Mouse (Mus musculus): ENCODE results near the gene Nob1.
A peak's percentile ranks its signal among the peaks of the same experiment; 100 is the strongest.

Gene Nob1

DNA sequence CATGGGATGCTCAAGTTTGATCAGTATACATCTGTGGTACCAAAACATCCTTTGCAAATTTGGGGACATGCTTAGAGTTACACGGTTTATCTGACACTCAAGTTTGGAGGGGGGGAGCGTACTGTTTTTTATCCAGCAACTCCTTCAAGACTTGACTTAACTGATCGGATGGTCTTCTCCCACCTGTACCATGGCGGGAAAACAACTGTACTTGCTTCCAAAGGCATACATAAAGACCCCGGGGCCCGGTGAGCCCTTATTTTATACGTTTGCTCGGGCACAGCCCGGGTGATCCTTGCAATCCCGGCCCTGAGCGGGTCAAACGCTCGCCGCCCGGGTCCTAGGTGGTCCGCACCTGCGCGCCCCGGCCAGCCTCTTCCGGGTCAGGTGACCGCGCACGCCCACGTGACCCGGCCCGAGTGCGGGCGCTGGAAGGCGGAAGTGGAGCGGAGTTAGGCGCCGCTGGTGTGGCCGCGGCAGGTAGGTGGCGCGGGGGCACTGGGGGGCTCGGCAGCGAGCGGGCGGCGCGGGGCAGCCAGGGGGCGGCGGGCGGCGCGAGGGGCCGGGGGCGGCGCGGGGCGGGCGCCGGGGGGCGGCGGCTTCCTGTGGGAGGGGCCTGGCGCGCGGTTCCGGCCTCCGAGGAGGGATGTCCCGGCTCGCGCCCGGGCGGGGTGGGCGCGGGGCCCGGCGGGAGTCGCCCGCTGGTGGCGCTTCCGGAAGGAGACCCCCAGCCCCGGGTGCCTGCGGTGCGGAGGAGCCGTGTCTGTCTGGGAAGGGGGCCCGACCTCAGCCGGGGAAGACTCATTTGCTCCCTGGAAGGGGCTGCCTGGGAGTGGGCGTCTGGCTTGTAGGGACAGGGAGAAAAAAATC, 11.3 kb upstream of the Nob1 start, which contains the start of gene Wwp2:
Gene Wwp2, plus strand, starts transcription at position 404 of the 870 bp plus-strand sequence.
- peak; percentile 80 for DNase-seq (ENCODE audit: low read depth, low spot score)

DNA sequence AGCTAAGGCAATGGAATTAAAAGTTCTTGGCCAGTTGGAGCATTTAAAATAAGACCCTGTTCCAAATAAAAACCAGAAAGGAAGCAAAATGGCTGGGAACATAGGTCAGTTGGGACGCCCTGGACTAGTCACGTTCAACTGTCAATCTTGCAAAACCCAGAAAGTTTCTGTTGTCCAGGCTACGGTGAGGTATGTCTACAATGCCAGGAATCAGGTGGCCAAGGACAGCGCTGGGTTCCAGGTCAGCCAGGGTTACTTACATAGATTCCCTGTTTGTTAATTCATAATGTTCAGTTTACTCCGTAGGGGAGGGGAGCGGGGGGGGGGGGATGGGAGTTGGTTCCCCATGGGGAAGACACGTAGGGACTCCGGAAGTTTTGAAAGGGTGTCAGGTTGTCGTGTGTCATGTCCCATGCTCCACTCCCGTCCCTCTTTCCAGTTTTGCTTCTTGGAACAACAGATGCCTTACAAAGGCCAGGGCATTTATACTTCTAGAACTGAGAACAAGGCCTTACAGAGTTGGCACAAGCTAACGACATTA, 10.6 kb upstream of the Nob1 start:
- DNase-seq (ENCODE audit: low read depth, low spot score), result no peak

DNA sequence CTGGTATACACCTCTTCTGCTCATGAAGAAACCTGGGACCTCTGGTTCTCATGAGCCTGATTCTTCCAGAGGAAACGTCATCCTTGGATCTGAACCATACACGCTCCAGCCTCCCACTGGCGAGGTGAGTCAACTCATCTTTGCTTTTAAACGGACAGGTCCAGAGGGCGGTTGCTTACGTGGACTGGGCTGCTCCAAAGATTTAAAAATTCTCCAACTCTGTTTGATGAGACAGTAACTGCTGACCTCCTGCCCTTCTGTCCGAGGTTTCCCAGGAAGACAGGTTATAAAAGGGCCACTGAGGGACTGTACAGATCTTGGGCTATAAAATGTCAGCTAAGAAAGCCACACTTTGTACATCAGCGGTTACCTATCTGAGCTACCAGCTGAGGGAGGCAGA, 6.0 kb upstream of the Nob1 start:
- DNase-seq (ENCODE audit: low read depth, low spot score), result no peak

DNA sequence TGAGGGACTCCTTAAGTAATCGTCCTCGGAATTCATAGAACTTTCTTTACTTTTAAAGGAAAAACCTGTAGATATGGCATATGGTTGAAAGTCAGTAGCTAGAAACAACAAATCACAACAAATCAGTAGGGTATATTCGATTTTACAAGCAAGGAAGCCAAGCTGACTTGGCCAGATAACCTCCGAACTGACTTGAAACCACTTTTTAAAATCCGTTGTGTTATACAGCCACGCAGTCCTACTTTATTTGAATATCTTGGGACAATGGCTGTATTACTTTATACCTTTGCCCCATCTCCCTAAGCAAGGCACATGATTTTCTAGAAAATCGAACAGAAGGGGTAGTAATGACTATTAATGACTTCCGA, 363 bp upstream of the Nob1 start:
- DNase-seq (ENCODE audit: low read depth, low spot score), result no peak

DNA sequence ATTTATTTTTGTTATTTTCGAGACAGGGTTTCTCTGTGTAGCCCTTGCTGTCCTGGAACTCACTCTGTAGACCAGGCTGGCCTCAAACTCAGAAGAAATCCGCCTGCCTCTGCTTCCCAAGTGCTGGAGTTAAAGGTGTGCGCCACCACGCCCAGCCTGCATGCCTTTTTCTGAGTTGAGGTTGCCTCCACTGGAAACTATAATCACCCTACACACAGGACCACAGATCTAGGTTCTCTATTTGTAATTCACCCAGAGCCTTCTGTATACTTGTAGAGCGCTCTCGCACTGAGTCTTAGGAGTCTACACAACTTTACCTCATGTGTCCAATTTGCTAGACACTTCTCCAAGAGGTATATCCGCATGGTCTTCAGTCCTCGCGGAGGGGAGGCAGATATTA, 675 bp downstream of the Nob1 start:
- DNase-seq (ENCODE audit: low read depth, low spot score), result no peak

DNA sequence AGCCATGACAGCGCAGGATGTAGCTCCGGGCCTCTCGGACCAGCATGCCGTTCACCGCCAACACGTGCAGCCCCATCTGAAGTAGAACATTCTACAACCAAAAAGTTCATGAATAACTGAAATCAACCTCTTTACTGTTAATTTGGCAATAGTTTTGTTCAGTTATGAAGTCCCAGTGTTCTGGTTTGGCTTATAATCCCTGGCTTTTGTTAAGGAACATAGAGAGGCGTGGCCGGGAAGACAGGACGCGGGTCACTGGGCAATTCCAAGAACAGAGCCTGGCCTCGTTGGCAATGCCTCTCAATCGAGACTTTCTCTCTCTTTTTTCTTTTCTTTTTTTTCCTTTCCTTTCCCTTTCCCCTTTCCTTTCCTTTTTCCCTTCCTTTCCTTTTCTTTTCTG, 7.8 kb downstream of the Nob1 start:
- no peak for DNase-seq (ENCODE audit: low read depth, low spot score)

DNA sequence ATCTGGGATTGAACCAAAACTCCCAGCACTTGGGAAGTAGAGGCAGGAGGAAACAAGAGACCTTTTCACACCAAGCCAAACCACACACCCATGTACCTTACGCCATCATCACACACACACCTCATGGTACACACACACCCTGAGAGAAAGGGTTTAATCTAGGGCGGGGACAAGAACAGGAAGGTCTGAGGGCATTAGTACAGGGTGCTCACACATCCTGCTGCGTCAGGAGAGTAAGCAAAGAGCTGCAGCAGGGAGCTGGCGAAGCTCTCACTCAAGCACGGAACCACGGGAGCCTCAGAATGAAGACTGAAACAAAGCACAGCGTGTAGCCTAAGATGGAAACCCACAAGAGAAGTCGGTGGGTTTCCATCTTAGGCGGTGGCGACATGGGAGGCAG, 11.0 kb downstream of the Nob1 start:
- DNase-seq (ENCODE audit: low read depth, low spot score), result no peak

DNA sequence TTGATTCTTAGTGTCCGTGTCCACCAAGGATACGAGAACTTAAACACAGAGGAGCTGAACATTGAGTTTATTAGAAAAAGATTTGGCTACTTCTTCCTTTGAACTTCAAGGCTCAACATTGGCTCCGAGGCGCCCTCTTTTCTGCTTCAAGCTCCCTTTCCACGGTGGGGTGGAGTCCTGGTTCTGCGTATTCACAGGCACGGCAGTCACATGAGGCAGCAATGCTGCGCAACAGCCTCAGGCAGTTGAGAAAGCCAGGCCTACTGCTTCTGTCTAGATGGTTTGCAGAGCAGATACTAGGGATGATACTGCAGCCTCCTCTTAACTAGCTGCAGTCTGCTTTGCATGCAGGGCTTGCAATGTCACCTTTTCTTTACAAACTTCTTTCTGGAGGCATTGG, 12.3 kb downstream of the Nob1 start:
- DNase-seq (ENCODE audit: low read depth, low spot score), result no peak

DNA sequence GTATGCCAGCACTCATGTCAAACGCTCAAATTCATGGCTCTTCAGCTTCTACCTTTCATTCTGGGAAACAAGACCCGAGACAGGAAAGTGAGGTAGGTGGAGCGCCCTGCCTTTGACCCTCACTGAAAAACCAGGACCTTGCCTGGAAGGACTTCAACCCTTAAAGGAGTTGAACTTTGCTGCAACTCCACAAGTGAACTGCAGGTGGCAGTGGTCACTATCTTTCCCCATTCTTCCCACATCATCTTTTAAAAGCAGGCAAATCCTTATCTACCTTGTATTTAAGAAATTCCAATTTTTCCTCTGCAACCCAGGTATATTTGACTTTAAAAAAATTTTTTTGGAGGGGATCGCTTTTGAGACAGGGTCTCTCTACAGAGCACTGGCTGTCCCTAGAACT, 13.5 kb downstream of the Nob1 start:
- DNase-seq (ENCODE audit: low read depth, low spot score), result peak; percentile 54

DNA sequence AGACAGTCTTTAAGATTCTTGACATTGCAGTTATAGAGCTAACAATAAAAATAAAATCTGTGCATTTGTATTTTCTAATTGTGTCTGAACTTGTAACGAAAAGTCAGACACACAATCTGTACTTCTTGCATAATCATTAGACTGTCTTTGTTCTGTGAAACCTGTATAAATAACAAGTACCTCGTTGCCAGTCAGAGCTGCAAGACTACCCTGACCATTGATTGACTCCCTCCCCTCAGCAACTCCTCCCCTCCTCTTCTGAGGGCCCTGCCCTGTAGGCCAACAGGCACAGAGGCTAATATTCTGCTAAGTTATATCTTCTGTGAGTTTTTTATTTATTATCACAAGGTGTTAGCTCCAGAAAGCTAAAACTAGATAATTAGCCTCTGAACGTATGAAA, 18.9 kb downstream of the Nob1 start:
- no peak for DNase-seq (ENCODE audit: low read depth, low spot score)

DNA sequence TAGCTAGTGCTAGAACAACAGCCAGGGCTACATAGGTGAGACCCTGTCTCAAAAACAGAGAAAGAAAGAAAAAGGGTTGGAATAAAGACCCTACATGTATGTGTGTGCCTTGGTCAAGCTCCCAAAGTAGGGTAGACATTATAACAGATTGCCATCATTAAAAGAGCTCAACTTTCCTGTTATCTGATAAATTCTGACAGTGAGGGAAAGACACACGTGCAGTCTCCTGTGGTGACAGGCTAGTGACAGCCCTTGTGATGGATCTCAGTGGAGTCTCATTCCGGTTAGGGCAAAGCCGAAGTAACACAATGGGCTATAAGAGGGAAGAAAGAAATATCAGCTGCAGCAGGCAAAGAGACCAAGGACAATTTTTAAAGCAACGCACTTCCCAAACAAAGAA, 20.8 kb downstream of the Nob1 start:
- DNase-seq (ENCODE audit: low read depth, low spot score), result no peak

DNA sequence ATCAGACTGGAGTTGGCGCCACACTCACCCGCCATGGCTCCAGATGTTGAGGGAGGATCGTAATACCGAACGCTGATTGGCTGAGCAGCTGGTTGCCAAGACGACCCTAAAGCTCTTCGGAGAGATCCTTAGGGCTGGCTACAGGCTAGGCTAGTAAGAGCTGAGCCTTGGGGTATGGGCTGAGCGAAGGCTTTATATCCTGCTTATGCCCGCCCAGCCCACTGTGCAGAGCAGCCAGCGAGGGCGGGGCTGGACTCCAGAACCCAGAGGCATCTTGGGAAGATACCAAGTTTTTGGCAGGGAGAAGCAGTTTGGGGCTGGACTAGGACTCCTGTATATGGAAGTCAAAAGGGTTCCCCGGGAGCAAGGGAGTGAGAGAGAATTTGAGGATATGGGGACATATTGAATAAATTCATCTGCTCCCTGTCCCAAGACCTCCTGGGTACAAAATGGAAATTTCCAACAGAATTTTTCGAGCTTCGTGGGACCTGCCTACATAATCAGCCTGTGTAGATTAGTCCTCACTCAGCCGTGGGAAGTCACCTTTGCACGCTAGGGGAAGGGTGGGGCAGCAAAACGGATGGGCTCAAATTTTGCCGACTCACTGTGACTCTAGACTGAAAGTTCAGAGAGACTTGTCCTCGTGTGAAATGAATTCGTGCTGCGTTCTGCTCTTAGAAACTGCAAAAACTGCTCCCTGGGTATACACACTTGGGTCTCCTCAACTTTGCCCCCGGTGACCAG, 21.6 kb downstream of the Nob1 start, which contains the start of gene Nqo1:
Gene Nqo1, minus strand, starts transcription at position 169 of the 744 bp plus-strand sequence.
- peak; percentile 92 for DNase-seq (ENCODE audit: low read depth, low spot score)

DNA sequence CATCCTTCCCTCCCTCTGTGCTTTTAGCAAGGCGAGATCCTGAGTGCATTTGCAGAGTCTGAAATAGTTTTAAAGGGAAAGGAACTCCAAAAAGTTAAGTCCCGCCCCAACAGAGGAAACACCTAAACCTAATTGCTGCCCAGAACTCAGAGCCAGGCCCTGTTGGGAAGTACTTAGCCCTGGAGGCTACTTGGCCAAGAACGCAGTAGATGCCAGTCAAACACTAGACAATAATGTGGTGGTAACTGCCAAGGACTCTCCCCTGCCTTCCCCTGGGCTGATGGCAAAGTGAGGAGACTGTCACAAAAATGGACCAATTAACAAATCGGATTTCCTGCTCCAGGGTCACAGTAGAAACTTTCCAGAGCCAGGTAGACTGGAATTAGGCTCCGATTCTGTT, 23.0 kb downstream of the Nob1 start:
- DNase-seq (ENCODE audit: low read depth, low spot score), result no peak

DNA sequence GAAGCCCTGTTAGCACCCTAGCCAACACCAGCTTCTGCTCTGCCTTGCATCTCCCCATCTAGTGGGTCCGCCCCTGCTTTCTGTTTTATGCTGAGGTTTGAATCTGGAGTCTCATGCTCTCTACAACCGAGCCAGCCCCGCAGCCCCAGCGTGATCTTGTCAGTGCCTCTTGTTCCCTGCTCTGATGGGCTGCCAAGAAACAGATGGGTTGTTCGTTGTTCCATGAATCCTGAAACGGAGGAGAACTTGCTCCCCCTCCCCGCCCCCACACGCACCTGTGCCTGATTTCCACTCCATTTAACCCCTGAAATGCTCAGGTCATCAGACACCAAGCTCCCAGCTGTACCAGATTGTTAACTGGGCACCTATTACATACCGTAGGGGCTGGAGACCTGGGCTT, 25.4 kb downstream of the Nob1 start:
- DNase-seq (ENCODE audit: low read depth, low spot score), result no peak

DNA sequence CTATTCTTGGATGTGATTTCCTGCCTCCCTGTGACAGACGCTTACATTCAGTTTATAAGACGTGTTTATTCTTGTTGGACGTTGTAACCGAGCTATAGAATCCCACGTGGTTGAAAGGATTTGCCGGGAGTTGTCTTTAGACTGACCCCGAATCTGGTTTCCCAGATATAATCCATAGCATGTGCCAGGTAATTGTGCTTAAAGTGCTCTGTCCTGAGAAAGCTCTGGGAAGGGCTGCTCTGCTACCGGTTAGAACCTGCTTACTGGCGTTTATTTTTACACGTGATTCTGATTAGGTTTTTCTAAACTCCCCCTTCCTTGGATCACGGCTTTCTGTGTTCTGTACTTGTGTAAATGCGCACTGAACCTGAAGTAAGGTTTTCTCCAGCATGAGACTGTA, 27.2 kb downstream of the Nob1 start:
- no peak for DNase-seq (ENCODE audit: low read depth, low spot score)

DNA sequence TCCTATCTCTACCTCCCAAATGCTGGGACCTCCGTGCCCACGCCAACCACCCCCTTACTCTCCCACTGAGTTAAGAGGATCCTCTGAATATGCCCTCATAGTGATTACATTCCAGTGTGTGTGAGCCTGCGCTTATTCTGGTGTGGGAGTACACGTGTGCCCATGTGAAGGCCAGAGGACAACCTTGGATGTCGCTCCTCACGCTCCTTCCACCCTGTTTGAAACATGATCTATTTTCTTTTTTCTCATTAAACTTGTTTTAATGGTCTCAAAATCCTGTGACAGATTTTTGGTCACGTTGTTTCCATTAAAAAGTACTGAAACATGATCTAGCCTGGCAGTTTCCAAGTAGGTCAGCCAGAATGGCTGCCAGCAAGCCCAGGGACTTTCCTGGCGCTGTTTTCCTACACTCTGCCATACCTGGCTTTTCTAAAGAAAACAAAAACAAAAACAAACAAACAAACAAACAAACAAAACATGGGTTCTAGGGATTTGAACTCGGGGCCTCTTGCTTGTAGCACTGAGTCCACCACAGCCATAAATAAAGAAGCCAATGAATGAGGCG, 28.7 kb downstream of the Nob1 start:
- no peak for DNase-seq (ENCODE audit: low read depth, low spot score)

DNA sequence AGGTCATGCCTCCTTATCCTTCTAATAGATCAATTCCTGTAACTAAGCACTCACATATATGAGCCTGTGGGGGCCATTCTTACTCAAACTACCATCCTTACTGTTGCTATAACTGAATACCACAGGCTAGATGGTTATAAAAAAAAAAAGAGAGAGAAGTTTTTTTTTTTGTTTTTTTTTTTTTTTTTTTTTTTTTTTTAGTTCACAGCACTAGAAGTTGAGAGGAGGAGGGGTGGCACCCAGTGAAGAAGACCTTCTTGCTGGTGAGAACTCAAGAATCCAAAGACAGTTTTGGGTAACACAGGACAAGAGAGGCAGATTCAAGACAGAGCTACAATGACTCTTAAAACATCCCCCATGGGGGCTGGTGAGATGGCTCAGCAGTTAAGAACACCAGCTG, 29.5 kb downstream of the Nob1 start:
- no peak for DNase-seq (ENCODE audit: low read depth, low spot score)

DNA sequence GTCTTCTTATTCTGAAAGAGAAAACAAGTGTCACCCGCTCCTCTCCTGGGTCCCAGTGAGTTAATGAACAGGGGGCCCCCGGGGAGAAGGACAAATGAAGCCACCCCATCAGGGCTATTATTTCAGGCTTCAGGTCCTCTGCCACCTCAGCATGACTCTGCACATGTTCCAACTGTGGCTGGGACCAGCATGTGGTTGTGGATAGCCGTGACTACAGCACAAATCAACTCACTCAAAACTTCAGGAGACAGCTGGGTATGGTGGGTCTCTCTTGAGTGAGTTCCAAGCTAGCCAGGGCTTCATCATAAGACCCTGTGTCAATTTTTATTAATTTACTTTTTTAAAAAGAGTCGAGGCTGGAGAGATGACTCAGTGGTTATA, 33.7 kb downstream of the Nob1 start:
- no peak for DNase-seq (ENCODE audit: low read depth, low spot score)

DNA sequence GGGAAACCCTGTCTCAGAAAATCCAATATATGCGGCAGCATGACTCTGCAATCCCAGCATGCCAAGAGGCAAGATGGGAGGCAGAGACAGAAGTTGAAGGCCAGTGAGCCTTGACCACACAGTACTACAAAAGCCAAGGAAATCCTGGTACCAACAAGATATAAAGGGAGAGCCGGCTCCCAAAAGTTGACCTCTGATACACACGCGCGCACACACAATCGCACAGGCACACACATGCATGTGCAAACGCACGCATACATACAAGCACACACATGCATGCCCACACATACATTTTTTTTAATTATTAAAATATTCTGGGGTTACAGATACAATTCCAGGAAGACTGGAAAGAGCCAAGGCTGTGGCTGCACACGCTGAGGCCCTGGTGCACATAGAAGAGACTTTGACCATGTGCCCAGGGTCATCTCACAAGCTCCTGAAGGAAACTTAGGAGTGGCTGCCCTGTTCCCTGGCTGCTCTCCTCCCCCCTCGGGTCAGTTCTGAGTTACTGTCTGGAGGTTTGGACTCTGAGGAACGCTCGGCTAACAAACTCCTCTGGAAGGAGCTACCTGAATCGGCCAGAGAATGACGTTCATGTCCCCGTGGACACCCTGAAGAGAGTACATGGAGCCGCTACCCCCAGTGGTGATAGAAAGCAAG, 34.2 kb downstream of the Nob1 start:
- DNase-seq (ENCODE audit: low read depth, low spot score), result no peak

DNA sequence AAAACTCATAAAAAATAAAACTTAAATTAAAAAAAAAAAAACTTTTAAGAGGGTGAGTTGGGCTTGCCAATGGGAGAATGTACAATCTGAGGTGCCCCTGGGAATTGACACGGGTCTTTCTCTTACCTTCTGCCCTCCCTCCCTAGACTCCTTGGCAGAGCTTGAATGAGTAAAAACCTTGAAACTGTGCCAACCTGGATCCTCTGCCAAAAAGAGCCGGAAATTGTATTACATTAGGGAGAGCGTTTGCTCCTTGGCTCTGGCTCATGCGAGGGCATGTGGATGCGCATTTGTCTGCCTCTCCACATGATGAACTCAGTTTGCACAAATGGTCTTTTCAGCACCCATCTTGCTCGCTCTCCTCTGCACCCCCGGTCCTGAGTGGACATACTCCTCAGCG, 35.3 kb downstream of the Nob1 start:
- no peak for DNase-seq (ENCODE audit: low read depth, low spot score)

DNA sequence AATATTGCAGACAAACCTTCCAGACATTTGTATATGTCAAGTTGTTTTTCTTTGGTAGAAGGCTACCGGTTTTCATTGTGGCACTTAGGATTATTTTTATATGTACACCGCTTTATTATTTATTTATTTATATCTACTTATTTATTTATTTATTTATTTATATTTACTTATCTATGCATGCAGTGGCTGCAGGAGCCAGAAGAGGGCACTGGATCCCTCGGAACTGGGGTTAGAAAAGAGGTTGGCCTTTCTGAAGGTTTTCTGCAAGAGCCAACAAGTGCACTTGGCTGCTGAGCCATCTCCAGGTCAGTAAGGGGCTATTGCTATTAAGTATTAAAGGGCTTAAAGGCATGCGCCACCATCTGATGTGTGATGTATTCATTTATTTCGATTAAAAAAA, 37.0 kb downstream of the Nob1 start:
- DNase-seq (ENCODE audit: low read depth, low spot score), result peak; percentile 46

DNA sequence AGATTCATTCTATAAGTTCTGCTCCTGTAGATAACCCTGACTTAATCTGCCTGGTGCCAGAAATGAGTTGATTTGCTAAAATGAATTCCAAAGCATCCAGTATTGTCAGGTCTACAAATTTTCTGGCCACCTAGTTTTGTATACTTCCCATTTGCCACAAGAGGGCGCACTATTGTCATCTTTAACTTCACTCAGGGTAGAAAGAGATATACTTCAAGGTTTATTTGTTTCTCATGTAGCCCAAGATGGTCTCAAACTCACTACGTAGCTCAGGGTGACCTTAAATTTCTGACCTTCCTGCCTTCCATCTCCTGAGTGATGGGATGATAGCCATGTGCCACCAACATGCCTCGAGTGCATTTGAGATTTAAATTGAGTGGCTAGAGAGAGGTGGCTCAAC, 38.2 kb downstream of the Nob1 start:
- DNase-seq (ENCODE audit: low read depth, low spot score), result peak; percentile 69

Data from mesoderm, embryonic 11.5 days (tissue).